Mouse (Mus musculus): Measurements from ENCODE around the gene Amdhd2.

GRCm38 (mm10) chr17:24140845-24141424, 22.6 kb downstream of the Amdhd2 start:
- TF ChIP-seq CTCF (IDR thresholded peaks at IDR 0.05; ENCODE audit: low read depth) (no peak), EP300 (optimal IDR thresholded peaks at IDR 0.05) (no peak)
